Mouse (Mus musculus) megakaryocyte, embryonic 14.5 days (primary cell): ENCODE results near the gene Zfp597.

Source experiments
- FLI1 ChIP-seq: IDR thresholded peaks from 2 replicates; pipeline ENCODE4 v1.6.1; 2012; ENCODE audit warnings: low read length, inconsistent platforms, mixed read lengths
- GATA1 ChIP-seq: IDR thresholded peaks from 3 replicates; pipeline ENCODE4 v1.6.1; 2012; ENCODE audit warnings: mixed read lengths, low read length, inconsistent platforms, borderline replicate concordance

GRCm38 (mm10) chr16:3820202-3820601 is 64.2 kb downstream of the Zfp597 start:
- TF ChIP-seq GATA1 (no peak), FLI1 (no peak)
